Mouse (Mus musculus) embryonic fibroblast, embryonic 13.5 days (primary cell): ENCODE results near the gene Pik3c2b. TPM values are rescaled to one million over a fixed set of nuclear protein-coding genes. Genes with fewer than 3 reads are reported as not detected.

Experiments used
- H3K27ac ChIP-seq: 2 replicates; pipeline ENCODE4 v1.5.1; 2012; ENCODE audit warnings: low read length, control low read depth, inconsistent platforms; ENCODE audit not compliant: insufficient read depth
- H3K4me1 ChIP-seq: 2 replicates; pipeline ENCODE4 v1.6.1; 2011; ENCODE audit warnings: low read length; ENCODE audit not compliant: control insufficient read depth, insufficient read depth
- H3K4me3 ChIP-seq: 2 replicates; pipeline ENCODE4 v1.5.1; 2011; ENCODE audit warnings: mild to moderate bottlenecking, control low read depth, low read length; ENCODE audit not compliant: insufficient read depth
- CTCF ChIP-seq: IDR thresholded peaks from 2 replicates; pipeline ENCODE4 v1.5.1; 2011; ENCODE audit warnings: mild to moderate bottlenecking, control low read depth, low read length, moderate library complexity, borderline replicate concordance; ENCODE audit not compliant: insufficient read depth
- POLR2A ChIP-seq: IDR thresholded peaks from 2 replicates; pipeline ENCODE4 v1.6.1; 2011; ENCODE audit warnings: low read depth, mild to moderate bottlenecking, control low read depth, low read length, moderate library complexity
- polyA plus RNA-seq: library from polyadenylated mRNA; stranded (reverse); fragments of >200 nt; gene quantifications from 2 replicates; pipeline ENCODE4 v1.2.4, GENCODE M21; 2011; ENCODE audit warnings: low read depth; ENCODE audit not compliant: missing spikeins, insufficient read length

Pik3c2b gene
- polyA plus RNA-seq, 1 experiment, result 3.2 TPM

- H3K4me3 ChIP-seq, result no peak overlapping the region
- TF ChIP-seq POLR2A (no peak), CTCF (no peak)
- no peaks in the 10 kb centered on the region for H3K4me1 ChIP-seq
- H3K27ac ChIP-seq, result peak overlapping the region; percentile 99
Measured at GRCm38 (mm10) chr1:133129471-133130221, 84.2 kb downstream of the Pik3c2b start.

GRCm38 (mm10) chr1:133130638-133131560, 85.4 kb downstream of the Pik3c2b start, which contains the start of gene Ppp1r15b:
Gene Ppp1r15b (plus strand): TSS chr1:133131143.
- Histone ChIP-seq H3K27ac (peak within 1 kb of the TSS; percentile 99), H3K4me3 (peak within 1 kb of the TSS; percentile 92), H3K4me1 (no peaks in the 10 kb centered on the region)
- peak; percentile 81 for TF ChIP-seq POLR2A
- TF ChIP-seq CTCF, result no peak

- Histone ChIP-seq H3K4me3 (peak overlapping the region; percentile 92), H3K4me1 (no peaks in the 10 kb centered on the region), H3K27ac (peak overlapping the region; percentile 94)
- TF ChIP-seq CTCF (no peak), POLR2A (no peak; the same call in 1 of the 2 replicates)
Measured at GRCm38 (mm10) chr1:133131561-133131905, 86.1 kb downstream of the Pik3c2b start.

GRCm38 (mm10) chr1:133131936-133132335, 86.5 kb downstream of the Pik3c2b start:
- H3K27ac ChIP-seq, result peak overlapping the region; percentile 94
- no peak for TF ChIP-seq CTCF
- TF ChIP-seq POLR2A, result no peak
- H3K4me3 ChIP-seq, result peak overlapping the region; percentile 92
- H3K4me1 ChIP-seq, result no peaks in the 10 kb centered on the region

GRCm38 (mm10) chr1:133132388-133133326, 87.2 kb downstream of the Pik3c2b start:
- Histone ChIP-seq H3K4me3 (peak overlapping the region; percentile 92), H3K27ac (0 out of 2 replicates have a peak overlapping the region, but pooled peaks have one; percentile 94), H3K4me1 (no peaks in the 10 kb centered on the region)
- TF ChIP-seq POLR2A, result no peak
- TF ChIP-seq CTCF, result no peak

- TF ChIP-seq POLR2A (no peak), CTCF (no peak)
- Histone ChIP-seq H3K4me1 (no peaks in the 10 kb centered on the region), H3K4me3 (peak overlapping the region; percentile 92), H3K27ac (no peak overlapping the region)
Measured at GRCm38 (mm10) chr1:133133425-133133824, 88.0 kb downstream of the Pik3c2b start.

GRCm38 (mm10) chr1:133134071-133134470, 88.6 kb downstream of the Pik3c2b start:
- 0 out of 2 replicates have a peak overlapping the region, but pooled peaks have one; percentile 25 for H3K27ac ChIP-seq
- TF ChIP-seq CTCF, result no peak
- TF ChIP-seq POLR2A, result no peak
- no peaks in the 10 kb centered on the region for H3K4me1 ChIP-seq
- H3K4me3 ChIP-seq, result peak overlapping the region; percentile 92

GRCm38 (mm10) chr1:133134881-133135280, 89.4 kb downstream of the Pik3c2b start:
- Histone ChIP-seq H3K4me3 (peak overlapping the region; percentile 92), H3K27ac (no peak overlapping the region), H3K4me1 (no peaks in the 10 kb centered on the region)
- TF ChIP-seq CTCF (no peak), POLR2A (no peak)

GRCm38 (mm10) chr1:133135808-133136207, 90.3 kb downstream of the Pik3c2b start:
- no peaks in the 10 kb centered on the region for H3K4me1 ChIP-seq
- no peak for TF ChIP-seq POLR2A
- TF ChIP-seq CTCF, result no peak
- H3K4me3 ChIP-seq, result peak overlapping the region; percentile 42
- no peak overlapping the region for H3K27ac ChIP-seq
